Mouse (Mus musculus) cerebellum, adult 8-10 months (tissue): ENCODE results near the gene Phtf1.
A peak's percentile ranks its signal among the peaks of the same experiment; 100 is the strongest.

Experiments
- DNase-seq: peaks from one replicate; pipeline ENCODE4 v3.0.0; 2022

Phtf1 gene

GRCm38 (mm10) chr3:104026938-104027337 lies 59.0 kb downstream of the Phtf1 start:
- no peak for DNase-seq

- no peak for DNase-seq
These were observed 64.2 kb downstream of the Phtf1 start for GRCm38 (mm10) chr3:104032086-104032485.

GRCm38 (mm10) chr3:104032747-104033146 lies 64.8 kb downstream of the Phtf1 start:
- DNase-seq: no peak

- DNase-seq: peak; percentile 21
These were observed 91.2 kb downstream of the Phtf1 start for GRCm38 (mm10) chr3:104059001-104059622.

GRCm38 (mm10) chr3:104069395-104069794 lies 101.5 kb downstream of the Phtf1 start:
- no peak for DNase-seq
